Mouse (Mus musculus) layer of hippocampus, postnatal 14 days (tissue): ENCODE results near the gene Cic. TPM values are rescaled to one million over a fixed set of nuclear protein-coding genes. Genes with fewer than 3 reads are reported as not detected.
A peak's percentile ranks its signal among the peaks of the same experiment; 100 is the strongest.

Experiments used
- DNase-seq, 2 experiments: peaks; one replicate each; pipeline ENCODE4 v3.0.0; 2021 to 2022; ENCODE audit warnings: low spot score in 2 of 2, mixed read lengths in 1 of 2
- total RNA-seq, 2 experiments: library from RNA; stranded (reverse); gene quantifications; 2 replicates each; pipeline ENCODE4 v1.2.3; 2021

Gene Cic
- total RNA-seq, 2 experiments from 2014 or later = 209 to 228 TPM

DNA sequence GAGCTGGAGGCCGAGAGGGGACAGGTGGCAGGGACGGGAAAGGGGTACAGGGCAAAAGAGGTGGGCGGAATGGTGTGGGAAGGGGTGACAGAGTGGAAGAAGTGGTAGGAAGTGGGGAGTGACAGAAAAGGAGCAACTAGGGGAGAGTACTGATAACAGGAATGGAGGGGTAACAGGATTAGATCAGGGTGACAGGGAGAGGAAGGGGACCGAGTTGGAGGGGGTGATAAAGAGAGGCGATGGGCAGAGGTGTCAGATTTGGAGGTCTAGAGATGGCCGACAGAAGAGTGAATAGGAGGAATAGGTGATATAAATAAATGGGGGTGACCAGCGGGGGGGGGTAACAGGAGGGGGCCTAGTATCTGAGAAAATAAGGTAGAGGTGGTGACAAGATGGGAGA is 1.1 kb downstream of the Cic start:
- DNase-seq = no peak

DNA sequence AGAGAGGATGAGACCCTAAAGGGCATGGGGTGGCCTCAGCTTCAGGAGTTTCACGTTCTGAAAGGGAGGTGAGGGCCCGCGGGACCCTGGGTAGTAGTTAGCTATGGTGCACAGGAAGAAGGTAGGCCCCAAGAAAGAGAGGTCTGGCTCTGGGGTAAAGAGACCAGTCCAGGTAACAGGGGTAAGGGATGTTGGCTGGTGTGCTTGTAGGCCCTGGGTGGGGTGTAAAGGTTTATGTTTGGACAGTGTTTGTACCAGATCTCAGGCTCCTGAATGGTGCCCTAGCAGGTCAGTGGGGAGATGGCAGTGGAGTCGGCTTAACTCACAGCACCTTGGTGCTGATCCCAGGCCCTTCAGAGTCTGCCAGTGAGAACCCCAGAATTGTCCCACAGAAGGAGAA is 1.5 kb downstream of the Cic start:
- no peak for DNase-seq

DNA sequence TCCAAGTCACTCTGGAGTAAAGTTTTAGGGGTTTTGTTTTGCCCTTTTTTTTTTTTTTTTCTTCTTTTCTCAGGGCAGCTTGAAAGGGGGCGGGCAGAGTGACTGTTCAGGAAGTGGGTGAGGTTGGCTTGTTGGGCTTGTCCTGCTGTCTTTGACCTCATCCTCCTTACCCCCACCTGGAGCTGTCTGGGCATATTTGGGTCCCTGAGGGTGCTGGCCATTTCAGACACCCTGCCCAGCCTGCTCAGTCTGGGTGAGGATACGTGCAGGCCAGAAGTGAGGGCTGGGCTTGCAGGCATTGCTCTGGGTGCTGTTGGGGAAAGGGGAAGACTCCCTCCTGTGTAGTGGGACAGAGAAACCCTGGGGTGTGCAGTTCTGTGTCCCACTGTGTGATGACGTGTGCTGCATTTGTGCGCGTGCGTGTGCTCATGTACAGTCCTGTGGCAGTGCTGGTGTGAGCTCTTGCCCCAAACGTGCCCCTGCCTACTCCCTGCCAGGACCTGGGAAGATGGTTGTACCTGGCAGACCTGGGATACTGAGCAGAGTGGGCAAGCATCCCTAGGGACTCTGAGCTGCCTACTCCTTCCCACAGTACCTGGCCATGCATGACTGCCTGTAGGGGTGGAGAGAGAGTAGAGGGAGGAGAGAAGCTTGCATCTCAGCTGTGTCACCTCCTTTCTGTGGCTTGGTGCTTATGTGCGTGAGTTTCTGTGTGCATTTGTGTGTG is 2.2 kb downstream of the Cic start:
- DNase-seq = no peak

DNA sequence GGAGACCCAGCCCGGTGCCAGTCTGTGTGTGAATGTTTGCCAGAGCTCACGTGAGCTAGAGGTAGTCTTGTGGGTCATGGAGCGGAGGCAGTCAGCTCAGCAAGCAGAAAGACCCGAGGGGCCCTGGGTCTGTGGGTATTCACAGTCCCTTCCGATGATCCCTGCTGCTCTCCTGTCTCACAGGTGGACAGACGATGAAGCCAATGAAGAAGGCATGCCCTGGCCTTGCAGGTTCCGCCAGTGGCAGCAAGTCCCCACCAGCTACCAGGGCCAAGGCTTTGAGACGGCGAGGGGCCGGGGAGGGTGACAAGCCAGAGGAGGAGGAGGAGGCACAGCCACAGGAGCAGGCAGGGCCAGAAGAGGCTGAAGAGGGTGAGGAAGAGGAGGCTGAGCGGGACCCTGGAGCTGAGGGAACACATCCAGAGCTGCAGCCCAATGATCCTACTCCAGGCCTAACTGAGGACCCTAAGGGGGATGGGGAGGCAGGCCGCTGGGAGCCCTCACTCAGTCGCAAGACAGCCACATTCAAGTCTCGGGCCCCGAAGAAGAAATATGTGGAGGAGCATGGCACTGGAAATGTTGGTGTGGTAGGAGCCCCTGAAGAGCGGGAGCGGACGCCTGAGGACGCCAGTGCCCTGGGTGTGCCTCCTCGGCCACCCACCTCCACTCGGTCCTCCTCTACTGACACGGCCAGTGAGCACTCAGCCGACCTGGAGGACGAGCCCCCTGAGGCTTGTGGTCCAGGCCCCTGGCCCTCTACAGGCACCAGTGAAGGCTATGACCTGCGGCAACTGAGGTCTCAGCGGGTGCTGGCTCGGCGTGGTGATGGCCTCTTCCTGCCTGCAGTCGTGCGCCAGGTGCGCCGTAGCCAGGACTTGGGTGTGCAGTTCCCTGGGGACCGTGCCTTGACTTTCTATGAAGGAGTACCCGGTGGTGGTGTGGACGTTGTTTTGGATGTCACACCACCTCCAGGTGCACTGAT is 3.4 kb downstream of the Cic start:
- no peak for DNase-seq

DNA sequence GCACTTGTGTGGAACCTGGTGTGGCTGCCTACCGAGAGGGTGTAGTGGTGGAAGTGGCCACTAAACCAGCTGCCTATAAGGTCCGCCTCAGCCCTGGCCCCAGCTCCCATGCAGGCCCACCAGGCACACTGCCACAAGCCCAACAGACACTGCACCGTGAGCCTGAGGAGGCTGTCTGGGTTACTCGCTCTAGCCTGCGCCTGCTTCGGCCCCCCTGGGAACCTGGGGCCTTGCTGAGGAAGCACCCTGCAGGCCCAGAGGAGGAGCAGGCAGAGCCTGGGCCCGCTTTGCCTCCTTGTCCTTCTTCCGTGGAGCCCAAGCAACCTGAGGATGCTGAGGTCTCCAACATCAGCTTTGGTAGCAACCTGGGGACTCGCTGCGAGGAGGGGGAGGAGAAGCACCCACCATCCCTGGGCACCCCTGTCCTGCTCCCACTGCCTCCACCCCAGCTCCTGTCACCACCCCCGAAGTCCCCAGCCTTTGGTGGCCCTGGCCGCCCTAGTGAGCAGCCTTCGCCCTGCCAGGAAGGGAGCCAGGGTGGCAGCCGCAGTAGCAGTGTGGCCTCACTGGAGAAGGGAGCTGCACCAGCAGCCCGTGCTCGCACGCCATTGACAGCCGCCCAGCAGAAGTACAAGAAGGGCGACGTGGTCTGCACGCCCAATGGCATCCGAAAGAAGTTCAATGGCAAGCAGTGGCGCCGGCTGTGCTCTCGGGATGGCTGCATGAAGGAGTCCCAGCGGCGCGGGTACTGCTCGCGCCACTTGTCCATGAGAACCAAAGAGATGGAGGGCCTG is 4.3 kb downstream of the Cic start:
- no peak for DNase-seq

DNA sequence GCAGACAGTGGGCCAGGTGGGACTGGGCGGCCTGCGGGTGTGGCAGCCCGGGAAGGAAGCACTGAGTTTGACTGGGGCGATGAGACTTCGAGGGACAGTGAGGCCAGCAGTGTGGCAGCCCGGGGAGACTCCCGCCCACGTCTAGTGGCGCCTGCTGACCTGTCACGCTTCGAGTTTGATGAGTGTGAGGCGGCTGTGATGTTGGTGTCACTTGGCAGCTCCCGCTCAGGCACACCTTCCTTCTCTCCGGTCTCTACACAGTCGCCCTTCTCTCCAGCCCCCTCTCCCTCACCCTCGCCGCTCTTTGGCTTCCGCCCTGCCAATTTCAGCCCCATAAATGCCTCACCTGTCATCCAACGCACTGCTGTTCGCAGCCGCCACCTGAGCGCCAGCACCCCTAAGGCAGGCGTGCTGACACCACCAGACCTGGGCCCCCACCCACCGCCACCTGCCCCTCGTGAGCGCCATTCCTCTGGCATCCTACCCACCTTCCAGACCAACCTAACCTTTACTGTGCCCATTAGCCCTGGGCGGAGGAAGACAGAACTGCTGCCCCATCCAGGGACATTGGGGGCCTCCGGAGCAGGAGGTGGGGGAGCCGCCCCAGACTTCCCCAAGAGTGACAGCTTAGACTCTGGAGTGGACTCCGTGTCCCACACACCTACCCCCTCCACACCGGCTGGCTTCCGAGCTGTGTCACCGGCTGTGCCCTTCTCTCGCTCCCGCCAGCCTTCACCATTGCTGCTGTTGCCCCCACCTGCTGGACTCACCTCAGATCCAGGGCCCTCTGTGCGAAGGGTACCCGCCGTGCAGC is 5.1 kb downstream of the Cic start:
- no peak for DNase-seq

DNA sequence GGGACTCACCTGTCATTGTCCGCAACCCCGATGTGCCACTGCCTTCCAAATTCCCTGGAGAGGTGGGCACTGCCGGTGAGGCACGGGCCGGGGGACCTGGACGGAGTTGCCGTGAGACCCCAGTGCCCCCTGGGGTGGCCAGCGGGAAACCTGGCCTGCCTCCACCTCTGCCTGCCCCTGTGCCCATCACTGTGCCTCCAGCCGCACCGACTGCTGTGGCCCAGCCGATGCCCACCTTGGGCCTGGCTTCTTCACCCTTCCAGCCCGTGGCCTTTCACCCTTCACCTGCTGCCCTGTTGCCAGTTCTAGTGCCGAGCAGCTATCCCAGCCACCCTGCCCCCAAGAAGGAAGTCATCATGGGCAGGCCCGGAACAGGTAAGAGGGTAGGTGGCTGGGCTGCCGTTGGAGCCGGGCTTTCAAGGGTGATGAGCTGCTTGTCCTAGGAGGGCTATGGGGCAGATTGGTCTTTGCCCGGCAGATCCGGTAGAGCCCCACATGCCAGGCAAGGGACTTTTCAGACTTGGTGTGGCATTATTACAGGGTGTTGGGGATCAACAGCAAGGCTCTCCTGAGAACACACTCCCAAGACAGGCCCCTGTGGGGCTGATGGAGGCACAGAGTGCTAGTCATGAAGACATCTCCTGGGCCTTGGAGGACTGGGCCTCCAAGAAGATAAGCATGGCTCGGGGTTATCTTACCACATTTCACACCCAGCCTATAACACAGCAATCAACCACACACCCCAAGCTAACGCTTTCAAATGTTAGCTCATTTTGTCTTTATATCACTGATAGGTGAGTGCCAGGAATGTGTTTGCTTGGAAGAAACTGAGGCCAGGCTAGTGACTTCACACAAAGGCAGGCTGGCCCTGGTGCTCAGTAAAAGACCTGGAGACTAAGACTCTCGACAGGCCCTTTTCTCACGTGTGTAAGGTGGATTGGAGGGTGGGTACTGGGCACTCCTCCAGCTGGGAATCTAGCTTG is 6.0 kb downstream of the Cic start:
- DNase-seq = no peak

DNA sequence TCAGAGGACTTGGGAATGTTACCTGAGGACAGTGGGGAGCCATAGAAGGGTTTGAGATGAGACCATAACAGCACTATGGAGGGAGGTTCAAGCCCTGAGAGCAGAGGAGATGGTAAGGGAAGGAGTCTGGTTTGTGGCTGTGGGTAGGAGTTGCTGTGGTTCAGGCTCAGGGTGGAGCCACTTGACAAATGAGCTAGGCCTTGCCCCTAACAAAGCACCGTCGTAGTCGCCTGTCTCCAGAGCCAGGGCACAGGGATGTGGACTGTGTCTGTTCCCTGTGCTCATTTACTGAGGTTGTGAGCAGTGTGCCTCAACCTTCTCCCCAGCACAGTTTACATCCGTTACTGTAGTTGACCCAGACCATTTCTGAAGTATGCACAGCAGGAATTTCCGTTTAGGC is 7.1 kb downstream of the Cic start:
- DNase-seq = no peak

DNA sequence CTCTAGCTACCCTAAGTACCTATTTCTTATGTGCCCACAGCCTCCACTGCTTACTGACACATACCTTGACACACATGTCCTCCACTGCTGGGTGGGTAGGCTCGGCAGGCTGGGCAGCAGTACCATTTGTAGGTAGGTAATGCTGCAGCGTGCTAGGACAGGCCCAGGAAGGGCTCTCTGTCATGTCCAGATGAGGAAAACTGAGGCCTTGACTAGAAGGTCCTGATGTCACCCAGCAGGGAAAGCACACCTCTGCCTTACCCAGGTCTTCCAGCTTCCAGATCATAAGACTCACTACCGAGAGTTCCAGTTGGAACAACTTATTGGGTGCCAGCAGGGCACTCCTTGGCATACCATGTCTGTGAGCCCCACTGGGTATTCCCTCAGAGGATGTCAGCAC is 7.5 kb downstream of the Cic start:
- no peak for DNase-seq

DNA sequence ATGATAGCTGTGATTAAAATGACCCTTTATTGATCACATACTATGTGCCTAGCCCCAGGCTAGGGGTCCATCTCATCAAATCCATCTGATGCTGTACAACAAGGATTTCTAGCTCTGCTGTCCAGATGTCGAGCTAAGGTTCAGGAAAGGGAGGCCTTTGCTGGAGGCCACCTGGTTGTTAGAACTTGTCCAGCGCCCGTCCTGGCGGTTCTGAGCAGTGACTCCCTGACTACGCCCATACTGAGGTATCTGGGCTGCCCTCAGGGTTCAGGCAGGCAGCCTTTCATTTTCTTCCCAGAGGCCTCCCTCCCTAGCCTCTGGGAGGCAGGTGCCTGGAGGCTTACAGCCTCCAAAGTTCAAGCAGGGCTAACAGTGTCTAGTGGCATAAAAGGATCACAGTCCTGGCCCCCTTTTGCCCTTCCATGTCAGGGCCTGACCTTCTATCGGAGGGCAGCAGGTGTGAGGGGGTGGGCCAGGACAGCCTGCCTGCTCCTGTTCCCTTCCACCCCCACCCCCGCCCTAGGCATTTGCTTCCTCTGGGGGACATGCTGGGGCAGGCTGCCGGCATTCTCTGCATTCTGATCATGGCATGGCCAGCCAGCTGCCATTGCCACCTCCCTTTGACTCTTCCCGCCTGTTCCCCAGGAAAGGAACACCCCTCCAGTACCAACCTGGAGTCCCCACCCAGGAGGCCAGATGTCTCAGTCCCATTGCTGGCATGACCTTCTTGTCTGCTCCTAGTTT is 8.2 kb downstream of the Cic start:
- no peak for DNase-seq

DNA sequence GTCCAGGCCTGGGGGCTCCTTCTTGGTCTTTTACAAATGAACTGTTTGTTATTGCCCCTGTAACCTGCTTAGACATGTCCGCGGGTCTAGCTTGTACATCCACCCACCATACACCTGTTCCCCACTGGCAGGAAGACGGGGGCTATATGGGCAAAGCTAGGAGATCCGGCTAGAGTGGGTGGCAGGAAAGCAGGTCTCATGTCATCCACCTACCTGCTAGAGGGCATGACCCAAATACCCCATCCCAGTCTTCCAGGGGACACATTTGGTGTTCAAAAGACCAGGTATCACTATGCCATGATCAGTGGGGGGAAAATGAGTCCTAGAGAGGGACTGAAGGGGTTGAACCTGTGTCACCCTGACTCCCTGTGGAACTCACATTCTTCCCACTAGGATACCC is 9.9 kb downstream of the Cic start:
- DNase-seq = no peak

DNA sequence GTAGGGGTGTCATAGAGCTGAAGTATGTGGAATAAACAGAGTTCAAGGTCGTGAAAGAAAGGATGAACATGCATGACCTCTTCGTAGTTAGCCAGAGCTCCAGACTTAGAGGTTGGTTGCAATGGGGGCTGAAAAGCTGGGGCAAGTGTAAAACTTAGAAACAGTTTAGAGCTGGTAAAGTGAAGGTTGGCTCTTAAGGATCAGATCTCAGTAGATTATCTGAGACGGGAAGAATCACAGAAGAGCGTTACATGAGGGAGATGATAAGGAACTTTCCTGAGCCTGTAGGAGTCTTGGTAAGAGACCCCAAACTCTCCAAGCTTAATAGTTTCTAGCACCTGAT is 10.5 kb downstream of the Cic start:
- no peak for DNase-seq

DNA sequence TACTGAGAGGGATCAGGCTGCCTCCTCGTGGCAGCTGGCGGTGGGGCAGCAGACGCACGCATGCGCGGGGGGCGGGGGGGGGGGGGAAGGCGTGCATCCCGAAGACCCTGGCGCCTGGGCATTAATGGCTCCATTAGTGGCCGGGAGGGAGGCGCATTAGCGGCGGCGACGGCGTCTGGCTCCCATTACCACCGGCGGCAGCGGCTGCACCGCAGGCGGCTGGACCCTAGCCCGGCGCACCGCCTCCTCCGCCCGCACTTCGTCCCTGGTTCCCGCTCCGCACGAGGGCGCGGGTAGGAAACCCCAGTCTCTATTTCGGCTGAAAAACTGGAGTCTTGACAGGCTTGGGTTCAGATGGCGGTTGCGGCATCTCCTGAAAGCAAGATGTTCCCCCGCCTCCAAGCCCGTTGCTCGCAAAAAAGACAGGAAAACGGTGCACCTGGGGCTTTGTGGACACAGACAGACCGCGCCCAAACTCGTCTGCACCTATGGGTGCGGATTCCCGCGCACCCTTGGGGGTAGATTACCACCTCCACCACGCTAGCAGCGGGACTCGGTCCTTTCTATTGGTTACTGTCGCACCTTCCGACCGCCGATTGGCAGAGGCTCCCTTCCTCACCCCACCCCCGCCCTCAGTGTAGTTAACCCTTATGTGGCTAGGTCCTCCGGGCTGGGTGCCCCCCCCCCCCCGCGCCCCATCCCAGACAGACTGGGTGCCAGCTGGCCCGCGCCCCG is 11.0 kb downstream of the Cic start:
- DNase-seq = peak; percentile 91 to 94

DNA sequence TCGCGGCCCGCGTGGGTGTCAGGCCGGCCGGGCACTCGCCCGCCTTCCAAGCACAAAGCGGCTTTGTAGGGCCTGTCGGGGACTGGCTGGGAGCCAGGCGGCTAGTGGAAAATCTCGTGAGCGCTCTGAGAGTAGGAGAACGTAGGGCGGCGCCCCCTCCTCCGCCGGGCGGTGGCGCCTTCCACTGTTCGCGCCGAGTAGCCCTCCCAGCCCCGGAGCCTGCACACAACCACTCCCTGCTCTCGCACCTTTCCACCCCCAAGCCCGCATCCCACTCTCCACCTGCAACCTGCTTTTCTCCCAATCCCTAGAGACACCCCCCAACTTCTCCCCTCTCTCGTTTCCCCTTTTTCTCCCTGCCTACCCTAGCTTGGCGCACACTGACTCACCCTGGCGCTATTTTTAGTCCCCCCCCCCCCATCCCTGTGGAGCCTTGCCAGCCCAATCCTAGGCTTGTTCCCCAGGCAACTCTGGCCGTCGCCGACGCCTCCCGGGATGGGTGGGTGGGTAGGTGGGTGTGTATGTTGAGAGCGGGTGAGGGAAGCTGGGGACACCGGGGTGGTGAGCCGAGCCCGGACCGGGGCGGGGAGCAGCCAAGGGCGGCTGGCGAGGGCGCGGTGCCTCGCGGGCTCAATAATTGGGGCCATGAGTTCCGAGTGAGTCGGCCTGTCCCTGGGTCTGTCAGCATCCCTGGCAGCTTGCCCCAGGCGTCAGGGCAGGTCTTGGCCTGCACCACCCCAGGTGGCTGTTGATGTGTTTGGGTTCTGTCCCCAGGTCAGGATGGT is 11.8 kb downstream of the Cic start:
- peak; percentile 68 to 95 for DNase-seq

DNA sequence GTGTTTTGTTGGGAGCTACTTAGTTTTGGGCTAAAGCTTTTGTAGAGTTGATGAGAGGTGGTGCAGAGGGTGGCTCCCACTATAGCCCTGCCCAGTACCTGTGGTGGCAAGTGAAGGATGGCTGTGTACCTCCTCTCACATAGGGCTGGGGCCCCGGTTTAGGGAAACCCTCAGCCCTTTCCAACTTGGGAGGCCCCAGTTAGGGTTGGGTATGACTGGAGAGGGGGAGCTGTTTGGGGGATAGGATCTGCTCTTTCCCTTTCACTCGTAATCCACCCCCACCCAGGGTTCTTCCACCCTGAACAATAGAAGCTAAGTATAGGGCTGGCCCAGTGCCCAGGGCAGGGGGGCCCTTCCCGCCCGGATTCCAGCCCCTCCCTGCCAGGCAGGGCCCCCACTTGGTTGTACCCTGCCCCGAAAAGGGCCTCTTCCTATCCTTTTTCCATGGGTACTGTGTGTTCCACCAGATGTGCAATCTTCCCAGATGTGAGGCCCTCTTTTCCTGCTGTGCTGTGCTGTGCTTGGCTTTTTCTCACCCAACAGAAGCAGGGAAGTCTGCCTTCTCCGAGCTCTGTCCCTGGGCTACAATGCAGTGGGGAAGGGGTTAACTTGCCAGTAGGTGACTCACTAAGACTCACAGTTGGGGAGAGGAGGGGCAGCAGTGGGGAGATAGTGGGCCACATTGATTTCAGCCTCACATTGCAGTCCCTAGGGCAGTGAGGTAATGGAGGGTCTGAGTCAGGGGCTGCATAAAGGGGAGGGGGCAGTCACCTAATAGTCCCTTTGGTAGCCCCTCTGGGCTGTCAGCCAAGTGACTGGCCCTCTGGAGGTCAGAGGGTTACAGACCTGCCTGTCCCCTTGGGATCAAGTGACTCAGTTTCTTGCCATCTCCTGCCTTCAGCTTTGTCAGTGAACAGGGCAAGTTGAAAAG is 12.6 kb downstream of the Cic start:
- peak in 1 of 2 experiments; percentile 41 for DNase-seq

DNA sequence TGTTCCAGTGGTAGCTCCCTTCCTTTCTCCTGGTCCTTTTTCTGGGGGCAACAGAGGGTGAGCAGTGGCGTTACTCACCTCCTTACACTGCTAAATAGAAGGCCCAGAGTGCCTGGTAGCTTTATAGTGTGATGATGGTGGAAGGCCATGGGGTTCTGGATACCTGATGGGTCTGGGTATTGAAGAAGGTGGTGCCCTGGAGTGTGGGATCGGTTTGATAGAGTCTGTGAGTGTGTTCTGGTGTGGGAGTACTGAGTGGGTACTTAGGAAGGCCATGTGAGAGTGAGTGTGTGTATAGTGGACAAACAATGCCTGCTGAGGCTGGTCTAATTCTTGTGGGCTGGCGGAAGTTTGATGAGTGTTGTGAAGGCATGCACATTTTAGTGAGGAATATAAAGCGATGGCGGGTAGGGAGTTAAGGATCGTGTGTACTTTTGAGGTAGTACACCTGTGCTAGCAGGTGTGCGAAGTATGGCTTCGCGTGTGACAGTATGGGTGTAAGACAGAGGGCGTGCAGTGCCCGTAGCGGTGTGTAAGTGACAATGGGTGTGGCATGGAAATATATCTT is 13.7 kb downstream of the Cic start:
- DNase-seq = no peak
